Mouse (Mus musculus) urinary bladder, postnatal 10 days (tissue): ENCODE measurements around the gene Pianp.
"Not testable (repeated sequence)": the region's sequence is repeated elsewhere in the genome, so short reads cannot be mapped to it uniquely, and the experiment has no call there.

Experiments used
- DNase-seq: peaks from one replicate; pipeline ENCODE4 v3.0.0; 2022; ENCODE audit warnings: low spot score

Pianp gene

GRCm38 (mm10) chr6:125008586-125009128 is 12.2 kb downstream of the Pianp start:
- DNase-seq, result peak; percentile 89

GRCm38 (mm10) chr6:125009129-125009180 is 12.5 kb downstream of the Pianp start, which contains the start of gene Zfp384:
Gene Zfp384, plus strand, starts transcription at chr6:125009145.
- no peak for DNase-seq

GRCm38 (mm10) chr6:125009181-125010073 is 12.9 kb downstream of the Pianp start:
- no peak for DNase-seq

GRCm38 (mm10) chr6:125017682-125018081 is 21.2 kb downstream of the Pianp start:
- no peak for DNase-seq

GRCm38 (mm10) chr6:125030532-125030931 is 34.0 kb downstream of the Pianp start:
- not testable (repeated sequence) for DNase-seq

GRCm38 (mm10) chr6:125031604-125032003 is 35.1 kb downstream of the Pianp start:
- DNase-seq, result no peak

- DNase-seq, result no peak
These were observed 42.2 kb downstream of the Pianp start for GRCm38 (mm10) chr6:125038666-125039065.

GRCm38 (mm10) chr6:125039131-125039530 is 42.6 kb downstream of the Pianp start:
- DNase-seq, result no peak

- peak; percentile 64 for DNase-seq
These were observed 43.1 kb downstream of the Pianp start, which contains the start of gene Ing4 for GRCm38 (mm10) chr6:125039533-125040153. Gene Ing4, plus strand, starts transcription at chr6:125039760.

- no peak for DNase-seq
These were observed 43.7 kb downstream of the Pianp start for GRCm38 (mm10) chr6:125040221-125040620.

- DNase-seq, result no peak
These were observed 44.6 kb downstream of the Pianp start for GRCm38 (mm10) chr6:125041047-125041446.

GRCm38 (mm10) chr6:125042081-125042480 is 45.6 kb downstream of the Pianp start:
- no peak for DNase-seq

- DNase-seq, result no peak
These were observed 50.2 kb downstream of the Pianp start for GRCm38 (mm10) chr6:125046691-125047090.

- no peak for DNase-seq
These were observed 53.2 kb downstream of the Pianp start, which contains the start of gene Acrbp for GRCm38 (mm10) chr6:125049678-125050077. Gene Acrbp, plus strand, starts transcription at chr6:125049689.

GRCm38 (mm10) chr6:125051237-125051636 is 54.7 kb downstream of the Pianp start:
- DNase-seq, result no peak
